Mouse (Mus musculus) thymus, adult 18-20 months (tissue): ENCODE results near the gene Ptprn2.

Experiments
- DNase-seq, 2 experiments: peaks; one replicate each; pipeline ENCODE4 v3.0.0; 2022; ENCODE audit warnings: mixed read lengths in 2 of 2

The Ptprn2 gene

GRCm38 (mm10) chr12:117175072-117175681, 689.7 kb downstream of the Ptprn2 start:
- DNase-seq, result no peak

DNA sequence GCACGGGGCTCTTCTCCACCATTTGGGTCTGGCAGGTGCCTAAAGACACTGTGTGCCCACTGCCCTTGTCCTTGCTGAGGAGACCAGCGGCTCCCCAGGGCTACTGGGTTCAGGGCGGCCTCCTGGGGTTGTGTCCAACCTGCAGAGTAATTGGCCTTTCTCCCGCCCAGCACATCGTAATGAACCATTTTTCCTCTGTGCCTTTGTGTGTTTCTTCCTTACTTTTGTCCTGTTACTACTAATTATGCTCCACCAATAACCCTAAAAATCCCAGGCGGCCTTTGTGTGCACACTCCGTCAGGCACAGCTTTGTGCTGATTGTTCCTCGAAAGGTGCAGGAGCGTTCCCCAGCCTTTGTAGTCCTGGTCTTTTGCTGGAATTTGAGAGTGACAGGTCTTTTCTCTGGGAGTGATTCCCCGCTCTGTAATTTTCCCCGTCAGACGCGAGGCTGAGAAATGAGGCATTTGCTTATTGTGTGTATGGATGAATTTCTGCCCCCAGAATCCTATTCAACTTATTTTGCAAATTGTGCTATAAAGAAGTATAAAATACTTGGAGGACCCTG, 690.8 kb downstream of the Ptprn2 start:
- DNase-seq, result no peak

GRCm38 (mm10) chr12:117187167-117187566, 701.6 kb downstream of the Ptprn2 start:
- DNase-seq, result no peak

GRCm38 (mm10) chr12:117192001-117192400, 706.5 kb downstream of the Ptprn2 start:
- no peak for DNase-seq

DNA sequence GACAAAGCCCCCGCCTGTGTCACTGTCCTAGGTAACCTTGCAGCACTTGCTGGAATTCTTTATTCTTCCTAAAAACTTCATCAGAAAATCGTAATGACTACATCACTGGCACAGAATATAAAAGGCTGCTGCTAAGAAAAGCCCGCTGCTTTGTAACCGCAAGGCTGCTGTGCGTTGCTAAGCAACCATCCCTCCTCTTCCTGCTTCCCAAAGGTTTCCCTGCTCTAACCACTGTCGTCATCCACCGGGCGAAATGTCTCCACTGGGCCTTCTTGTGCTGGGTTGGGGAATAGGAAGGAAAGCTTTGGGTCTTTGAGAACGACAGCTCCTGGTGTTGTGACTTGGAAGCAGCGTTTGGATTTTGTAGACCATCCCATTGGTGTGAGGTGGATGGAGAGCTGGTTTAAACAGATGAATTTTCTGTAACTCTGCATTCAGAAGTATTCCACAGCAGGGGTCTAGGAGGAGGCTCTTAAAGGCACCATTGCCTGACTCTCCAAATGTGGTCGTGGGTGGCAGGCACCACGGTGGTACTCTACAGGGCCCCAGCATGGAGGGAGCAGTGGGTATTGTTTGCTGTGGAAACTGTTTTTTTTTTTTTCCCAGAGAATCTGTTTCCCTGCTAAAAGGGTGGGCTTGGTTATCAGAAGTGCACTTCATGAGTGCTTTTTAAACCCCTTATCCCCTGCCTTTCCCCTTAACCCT, 711.4 kb downstream of the Ptprn2 start:
- no peak for DNase-seq

GRCm38 (mm10) chr12:117198093-117198492, 712.6 kb downstream of the Ptprn2 start:
- no peak for DNase-seq

GRCm38 (mm10) chr12:117200117-117200516, 714.6 kb downstream of the Ptprn2 start:
- no peak for DNase-seq

- no peak for DNase-seq
Observed at GRCm38 (mm10) chr12:117200590-117200989, 715.1 kb downstream of the Ptprn2 start.

DNA sequence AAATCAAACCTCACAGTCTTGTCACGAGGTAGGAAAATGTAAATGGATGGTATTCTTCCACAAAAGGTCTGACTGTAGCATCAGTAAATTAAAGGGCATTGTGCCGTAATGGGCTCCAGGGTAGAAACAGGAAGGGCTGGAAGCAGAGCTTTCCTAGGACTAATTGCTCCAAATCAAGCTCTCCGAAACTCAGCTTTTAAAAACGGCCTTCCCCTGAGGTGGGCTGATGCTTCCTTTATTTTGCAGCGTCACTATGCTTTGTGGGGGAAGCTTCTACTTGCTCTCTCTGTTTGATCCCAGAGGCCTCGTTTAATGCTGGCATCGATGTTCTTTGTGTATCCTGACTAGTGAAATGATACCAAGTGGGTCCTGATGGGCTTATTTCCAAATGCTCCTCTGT, 718.0 kb downstream of the Ptprn2 start:
- DNase-seq, result no peak

DNA sequence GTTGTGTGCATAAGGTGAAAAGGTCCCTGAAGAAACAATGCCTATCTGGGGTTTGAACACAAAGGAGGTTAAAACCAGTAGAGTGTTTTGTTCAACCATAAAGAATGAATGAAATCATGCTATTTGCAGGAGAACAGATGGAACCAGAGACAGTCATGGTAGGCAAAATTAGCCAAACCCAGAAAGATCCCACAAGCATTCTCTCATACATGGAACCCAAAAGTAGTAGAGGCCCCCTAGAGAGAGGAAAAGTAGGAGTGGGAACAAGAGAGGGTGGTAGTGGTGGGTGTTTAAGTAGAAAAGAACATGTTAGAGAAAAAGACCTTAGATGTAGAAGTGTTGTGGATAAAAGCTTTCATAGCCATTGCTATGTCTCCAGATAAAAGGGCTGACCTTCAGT, 719.4 kb downstream of the Ptprn2 start:
- DNase-seq, result no peak

- no peak for DNase-seq
Observed at GRCm38 (mm10) chr12:117207421-117208120, 722.1 kb downstream of the Ptprn2 start.

- DNase-seq, result no peak
Observed at GRCm38 (mm10) chr12:117210467-117210866, 724.9 kb downstream of the Ptprn2 start.

DNA sequence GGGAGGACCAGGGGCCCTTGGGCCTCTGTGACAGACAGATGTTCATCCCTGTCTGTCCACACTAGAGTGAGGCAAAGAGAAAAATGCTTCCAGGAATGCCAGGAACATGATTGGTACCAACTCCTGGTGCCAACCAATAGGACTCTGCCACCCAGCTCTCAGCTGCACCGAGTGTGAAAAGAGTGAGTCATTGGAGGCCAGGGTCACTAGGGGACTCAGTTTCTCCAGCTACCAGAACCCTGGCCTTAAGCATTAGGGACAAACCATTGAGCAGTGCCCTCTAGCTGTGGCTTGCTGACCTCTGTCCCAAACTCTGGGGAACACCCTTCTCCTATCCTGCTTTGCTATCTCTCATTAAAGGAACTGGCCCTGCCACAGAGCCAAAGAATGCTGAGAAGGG, 728.0 kb downstream of the Ptprn2 start:
- no peak for DNase-seq

GRCm38 (mm10) chr12:117214272-117214671, 728.8 kb downstream of the Ptprn2 start:
- no peak for DNase-seq

GRCm38 (mm10) chr12:117214919-117215318, 729.4 kb downstream of the Ptprn2 start:
- no peak for DNase-seq

DNA sequence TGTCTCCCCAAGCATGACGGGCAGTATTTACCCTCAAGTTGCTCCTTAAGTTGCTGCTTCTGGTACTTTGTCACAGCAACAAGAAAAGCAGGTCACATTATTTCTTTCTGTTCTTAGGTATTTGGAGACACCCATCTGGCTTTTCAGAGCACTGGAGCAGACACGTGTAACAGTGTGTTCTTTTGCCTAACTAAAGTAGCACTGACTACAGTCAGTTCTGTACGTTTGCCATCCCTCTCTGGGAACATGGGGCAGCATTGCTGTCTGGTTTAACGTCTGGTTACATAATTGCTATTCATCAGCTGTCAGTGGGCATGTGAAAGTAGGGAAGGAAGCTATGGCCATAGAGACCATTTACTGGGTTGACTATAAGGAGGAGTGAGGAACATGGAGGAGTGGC, 736.4 kb downstream of the Ptprn2 start:
- no peak for DNase-seq

DNA sequence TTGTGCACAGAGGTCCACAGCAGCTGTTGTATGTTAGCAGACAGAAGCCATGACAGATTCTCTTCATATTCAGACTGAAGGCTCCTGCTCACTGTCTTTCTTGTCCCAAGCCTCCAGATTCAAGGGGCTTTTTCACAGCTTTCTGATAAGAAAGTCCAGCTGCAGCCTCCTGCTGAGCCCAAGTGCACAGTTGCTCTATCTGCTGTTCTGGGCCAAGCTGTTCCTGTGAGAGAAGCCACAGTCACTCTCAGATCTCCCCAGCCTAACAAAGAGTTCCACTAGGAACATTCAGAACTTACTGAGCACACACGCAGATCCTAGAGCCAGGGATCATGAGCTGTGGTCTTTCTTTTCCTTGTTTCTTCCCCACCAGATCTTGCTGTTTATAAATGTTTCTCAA, 738.5 kb downstream of the Ptprn2 start:
- DNase-seq, result no peak

GRCm38 (mm10) chr12:117227236-117227635, 741.7 kb downstream of the Ptprn2 start:
- DNase-seq, result no peak

GRCm38 (mm10) chr12:117229442-117229841, 743.9 kb downstream of the Ptprn2 start:
- no peak for DNase-seq

DNA sequence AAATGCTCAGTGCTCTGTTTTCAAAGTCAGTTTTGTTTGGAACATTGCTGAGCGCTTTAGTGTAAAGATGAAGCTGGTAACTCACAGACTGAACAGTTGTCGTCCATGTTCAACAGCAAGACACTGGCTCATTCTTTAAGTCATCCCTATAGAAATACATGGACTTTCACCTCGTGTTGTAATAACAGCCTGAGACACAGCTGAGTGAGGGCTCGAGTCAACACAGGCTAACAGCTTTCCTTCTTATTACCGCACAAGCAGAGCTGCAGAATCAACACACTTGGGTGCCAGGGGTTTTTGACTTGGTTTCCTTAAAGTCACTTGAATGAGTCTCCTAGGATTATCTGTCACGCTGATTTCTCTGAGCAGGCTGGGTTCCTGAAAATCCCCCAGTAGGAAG, 744.8 kb downstream of the Ptprn2 start:
- DNase-seq, result no peak

DNA sequence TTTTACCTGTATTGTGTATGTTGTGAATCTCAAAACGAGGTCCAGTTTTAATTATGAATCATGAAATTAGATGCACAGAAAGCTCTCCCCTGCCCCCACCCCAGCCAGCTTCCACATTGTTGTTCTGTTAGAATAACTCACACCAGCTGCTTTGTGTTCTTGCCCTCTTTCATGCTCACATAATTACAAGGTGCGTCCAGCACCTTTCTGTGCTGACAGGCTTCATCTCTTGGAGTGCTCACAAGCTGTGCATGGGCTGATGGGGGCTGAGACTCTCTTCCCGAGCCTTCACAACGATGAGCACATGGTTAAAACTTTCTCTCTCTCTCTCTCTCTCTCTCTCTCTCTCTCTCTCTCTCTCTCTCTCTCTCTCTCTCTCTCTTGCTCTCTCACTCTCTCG, 746.3 kb downstream of the Ptprn2 start:
- DNase-seq, result no peak

GRCm38 (mm10) chr12:117235114-117235513, 749.6 kb downstream of the Ptprn2 start:
- DNase-seq, result no peak

GRCm38 (mm10) chr12:117236020-117236734, 750.7 kb downstream of the Ptprn2 start:
- DNase-seq, result no peak
